Mouse (Mus musculus): ENCODE data around the gene Sec22c.

Gene Sec22c

DNA sequence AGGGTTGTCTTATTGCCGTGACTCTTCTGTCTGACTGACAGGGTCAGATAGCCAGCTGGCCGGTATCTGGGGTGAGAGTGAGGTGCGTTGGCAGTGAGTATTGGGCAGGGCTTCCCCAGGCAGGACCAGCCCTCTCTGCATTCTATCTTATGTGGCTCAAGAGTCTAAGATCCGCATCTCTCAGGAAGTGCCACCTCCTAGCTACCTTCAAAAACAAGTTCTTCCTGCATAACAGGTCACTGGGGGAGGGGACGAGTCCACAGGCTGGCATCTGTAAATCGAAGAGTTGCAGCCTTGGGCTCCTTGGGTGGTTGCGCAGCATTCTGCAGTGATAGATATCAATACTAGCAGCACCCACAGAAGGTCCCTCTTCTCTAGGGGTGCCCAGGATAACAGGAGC, 58.3 kb downstream of the Sec22c start:
- DNase-seq (ENCODE audit: low spot score in 2 of 2), result no peak

DNA sequence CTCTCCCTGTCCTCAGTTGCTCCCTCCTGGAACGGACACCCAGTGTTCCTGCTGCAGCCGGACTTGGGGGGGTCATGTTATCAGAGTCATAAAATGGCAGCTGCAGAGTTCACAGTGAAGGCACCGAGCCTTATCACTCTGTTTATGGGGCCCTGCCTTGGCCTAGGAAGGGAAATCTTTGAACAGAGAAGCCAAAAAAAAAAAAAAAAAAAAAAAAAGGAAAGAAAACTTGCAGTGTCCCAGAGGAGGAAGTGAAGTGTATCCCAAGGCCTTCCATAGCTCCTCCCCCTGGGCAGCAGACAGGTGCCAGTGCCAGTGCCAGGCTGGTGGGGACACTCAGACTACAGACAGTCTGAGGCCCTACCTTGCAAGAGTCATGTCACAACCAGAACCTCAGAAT, 60.4 kb downstream of the Sec22c start:
- DNase-seq (ENCODE audit: low spot score in 2 of 2), result no peak

DNA sequence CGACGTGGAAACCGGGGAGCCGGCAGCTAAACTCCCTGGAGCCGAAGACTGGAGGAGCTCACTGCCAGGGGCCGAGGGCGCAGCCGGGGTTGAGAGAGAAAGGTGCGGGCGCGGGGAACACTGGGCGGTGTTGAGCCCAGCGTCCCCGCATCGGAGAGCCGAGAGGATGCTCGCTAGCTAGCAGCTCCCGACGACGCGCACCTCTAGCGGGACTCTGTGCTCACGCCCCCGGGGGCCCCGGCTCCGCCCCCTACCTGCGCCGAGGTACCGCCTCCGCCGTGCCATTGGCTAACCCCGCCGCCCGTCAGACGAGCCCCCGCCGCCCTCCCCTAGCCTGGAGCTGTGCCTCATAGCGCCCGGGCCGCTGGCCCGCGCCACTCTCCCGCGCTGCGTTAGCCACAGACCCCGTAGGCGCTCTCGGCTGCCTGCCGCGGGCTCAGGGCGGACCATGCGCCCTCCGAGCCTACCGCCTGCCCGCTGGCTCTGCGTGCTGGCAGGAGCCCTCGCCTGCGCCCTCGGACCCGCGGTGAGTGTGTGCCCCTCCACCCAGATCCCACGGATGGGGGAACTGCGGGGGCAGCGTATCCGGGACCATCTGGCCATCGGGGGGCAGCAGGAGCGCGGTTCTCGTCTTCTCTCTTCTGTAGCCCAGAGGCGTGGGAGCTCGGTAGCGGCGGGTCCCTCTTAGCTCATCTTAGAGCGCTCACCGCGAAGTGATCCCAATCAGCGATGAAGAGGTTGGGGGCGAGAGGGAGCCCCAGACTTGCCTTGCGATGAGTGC, 62.7 kb downstream of the Sec22c start, which contains the start of gene Vipr1:
TSS of gene Vipr1 (plus strand) at position 316 of the 781 bp plus-strand sequence.
- peak; percentile 83 to 85 for DNase-seq (ENCODE audit: low spot score in 2 of 2)

DNA sequence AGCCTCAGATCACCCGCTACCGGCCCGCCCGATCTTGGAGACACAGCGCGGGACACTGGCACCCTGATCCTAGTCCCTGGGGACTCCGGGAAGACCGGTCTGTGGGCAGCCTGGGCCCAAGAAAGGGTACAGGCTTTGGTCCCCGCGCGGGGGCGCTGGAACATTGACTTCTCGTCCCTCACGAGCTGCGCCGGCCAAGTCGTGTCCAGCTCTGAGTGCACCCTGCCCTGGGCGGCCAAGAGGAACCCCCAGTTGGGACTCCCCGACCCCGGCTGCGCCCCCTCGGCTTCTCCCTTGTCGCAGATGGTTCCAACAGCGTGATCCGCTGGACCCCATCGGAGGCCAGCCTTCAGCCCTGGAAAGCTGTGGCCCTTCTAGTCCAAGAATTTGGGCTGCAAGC, 63.3 kb downstream of the Sec22c start, which contains the start of gene Lyzl4:
TSS of gene Lyzl4 (minus strand) at position 96 of the 400 bp plus-strand sequence.
- peak; percentile 75 to 77 for DNase-seq (ENCODE audit: low spot score in 2 of 2)

DNA sequence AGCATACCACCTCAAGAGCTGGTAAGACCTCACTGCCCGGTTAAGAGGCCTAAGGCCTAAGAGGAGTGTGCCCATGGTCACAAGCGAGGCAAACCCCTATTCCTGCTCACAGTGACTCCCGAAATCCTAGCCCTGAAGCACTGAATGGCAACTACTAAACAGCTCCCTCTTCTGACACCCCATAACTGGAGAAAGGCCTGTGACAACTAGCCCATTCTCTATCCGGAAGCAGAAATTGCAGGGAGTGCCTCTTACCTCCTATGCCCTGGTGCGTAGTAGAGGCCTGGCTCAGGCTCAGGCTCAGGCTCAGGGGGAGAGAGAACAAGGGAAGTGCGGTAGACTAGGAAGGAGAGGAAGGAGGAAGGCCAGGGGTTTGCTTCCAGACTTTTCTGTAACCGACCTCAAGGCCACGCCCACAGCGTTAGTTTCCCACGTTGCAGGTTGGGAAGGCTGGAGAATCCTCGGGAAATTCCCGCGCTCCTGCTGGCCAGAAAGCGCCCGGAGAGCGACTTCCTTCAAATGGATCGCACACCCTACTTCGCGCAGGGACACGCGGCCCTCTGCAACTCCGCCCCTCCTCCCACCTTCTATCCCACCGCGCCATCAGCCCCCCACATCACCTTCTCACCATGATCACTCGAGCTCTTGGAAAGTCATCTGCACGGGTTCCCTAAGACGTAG, 63.9 kb downstream of the Sec22c start:
- DNase-seq (ENCODE audit: low spot score in 2 of 2), result peak; percentile 41 to 49

DNA sequence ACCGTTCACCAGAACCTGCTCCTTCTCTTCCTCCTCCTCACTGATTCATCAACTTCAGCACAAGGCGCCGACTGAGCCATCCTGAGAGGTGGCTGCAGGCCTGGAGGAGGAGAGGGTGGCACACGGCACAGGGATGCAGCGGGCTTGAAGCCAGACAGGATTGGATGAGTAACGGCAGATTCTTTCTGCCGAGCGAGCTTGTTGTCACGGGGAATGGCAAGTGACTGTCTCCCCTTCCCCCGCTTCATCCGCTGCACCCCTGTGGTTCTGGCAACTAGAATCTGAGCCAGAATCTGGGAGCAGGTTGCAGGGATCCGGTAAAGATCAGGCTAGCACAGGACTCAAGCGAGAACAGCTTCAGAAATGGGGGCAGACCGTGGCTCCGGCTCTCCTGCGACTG, 65.5 kb downstream of the Sec22c start:
- peak; percentile 87 to 89 for DNase-seq (ENCODE audit: low spot score in 2 of 2)

DNA sequence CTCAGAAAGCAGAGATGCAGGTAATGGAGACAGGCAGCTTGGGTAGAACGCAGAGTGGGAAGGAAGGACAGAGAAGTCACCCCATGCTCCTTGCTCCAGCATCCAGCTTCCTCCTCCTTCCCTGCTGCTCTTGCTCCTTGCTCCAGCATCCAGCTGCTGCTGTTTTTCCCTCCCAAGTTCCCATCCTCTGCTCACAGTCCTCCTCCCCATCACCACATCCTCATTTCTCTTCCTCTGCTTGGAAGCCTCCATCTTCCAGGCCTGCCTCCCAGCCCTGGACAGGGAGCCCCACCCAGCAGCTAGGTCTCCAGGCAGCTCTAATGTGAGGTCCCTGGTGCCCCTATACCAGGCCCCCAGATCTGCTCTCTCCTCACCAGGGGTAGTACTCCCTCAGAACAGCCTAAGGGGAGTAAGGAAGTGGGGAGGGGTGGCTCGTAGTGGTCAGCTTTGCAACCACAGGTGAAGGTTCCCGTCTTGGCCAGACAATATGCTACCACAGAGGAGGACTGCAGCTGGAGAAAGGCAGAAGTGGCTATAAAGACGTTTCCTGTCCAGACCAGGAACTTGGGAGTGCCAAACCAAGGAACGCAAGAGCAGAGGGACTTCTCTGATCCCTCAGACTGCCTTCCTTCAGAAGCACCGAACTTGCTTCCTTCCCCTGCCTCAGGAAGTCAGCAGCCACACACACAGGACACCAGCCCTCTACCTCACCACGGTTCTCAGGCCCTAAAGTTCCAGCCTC, 69.3 kb downstream of the Sec22c start:
- DNase-seq (ENCODE audit: low spot score in 2 of 2), result no peak

DNA sequence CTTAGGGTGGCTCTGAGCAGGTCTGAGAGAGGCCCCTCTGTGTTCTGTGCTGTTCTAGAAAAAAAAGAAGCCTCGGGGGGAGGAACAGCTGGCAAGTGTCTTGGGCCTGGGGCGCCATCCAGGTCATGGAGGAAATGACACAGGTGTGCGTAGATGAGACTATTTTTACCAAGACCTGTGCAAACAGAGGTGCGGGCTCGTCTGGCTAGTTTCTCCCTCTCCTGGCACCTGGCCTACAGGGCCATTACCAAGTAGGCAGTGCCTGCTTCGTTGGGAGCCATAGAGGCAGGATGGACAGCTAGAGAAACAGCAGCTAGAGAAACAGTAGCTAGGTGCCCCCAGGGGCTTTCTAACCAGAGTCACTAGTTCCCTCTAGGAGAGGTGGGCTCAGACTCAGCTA, 72.0 kb downstream of the Sec22c start:
- DNase-seq (ENCODE audit: low spot score in 2 of 2), result no peak

DNA sequence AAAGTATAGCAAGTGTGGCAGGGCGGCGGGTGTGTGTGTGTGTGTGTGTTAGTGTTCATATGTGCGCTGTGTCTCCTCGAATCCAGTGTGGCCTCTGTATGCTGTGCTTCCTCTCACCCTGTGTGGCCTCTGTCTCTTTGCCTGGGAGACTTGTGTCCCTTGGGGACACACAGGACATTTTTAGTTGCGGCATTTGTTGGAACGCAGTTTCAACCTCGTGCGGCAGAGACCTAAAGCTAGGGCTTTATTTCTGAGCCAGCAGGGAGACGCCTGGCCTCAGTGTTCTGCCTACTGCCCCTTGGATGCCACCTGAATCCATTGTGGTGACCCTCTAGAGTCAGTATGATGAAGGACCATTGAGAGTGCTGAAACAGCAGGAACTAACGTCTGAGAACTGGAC, 72.4 kb downstream of the Sec22c start:
- no peak for DNase-seq (ENCODE audit: low spot score in 2 of 2)

DNA sequence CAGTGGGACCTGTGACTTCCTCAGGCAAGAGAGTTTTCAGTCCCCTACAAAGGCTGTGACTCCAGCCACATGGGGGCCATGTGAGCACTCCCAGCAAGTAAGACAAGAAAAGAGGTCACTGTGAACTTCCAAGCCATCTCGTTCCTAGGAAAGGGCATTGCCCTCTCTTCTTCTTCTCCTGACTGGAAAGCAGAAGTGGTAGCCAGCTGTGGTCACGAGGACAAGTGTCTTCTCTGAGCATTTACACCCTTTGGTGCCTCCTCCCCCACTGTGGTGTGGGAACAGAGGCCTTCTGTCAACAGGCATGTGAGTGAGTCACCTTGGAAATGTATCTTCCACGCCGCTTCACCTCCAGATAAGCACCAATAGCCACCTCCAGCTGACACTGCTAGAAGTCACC, 73.3 kb downstream of the Sec22c start:
- no peak for DNase-seq (ENCODE audit: low spot score in 2 of 2)

DNA sequence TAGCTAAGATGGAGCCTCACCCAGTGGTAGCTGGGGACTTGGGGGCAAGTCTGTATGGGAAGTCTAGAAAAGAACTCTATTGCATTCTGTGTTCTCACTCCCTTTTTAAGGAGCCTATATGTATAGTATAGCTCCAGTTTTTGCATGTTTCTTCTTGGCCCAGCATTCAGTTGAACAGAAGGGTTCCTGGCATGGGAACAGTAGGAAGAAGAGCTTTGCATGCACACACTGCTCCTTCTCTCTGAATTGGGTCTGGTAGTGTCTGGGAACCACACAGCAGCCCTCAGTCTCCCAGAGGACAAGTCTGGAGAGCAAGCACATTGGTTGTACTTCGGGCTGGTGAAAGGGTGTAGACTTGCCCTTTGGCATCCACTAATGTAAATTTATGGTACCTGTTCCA, 74.7 kb downstream of the Sec22c start:
- no peak for DNase-seq (ENCODE audit: low spot score in 2 of 2)
